Mouse (Mus musculus) CD4-positive, CD25-positive, alpha-beta regulatory T cell, adult 4 months (primary cell): ENCODE data around the gene Tyrobp. TPM values are rescaled to one million over a fixed set of nuclear protein-coding genes. Genes with fewer than 3 reads are reported as not detected.

ENCODE experiments used
- ATAC-seq: one replicate; pipeline ENCODE4 v1.8.0; 2017
- polyA plus RNA-seq, 2 experiments: library from polyadenylated mRNA; unstranded; fragments of 100-300 nt; shearing (Covaris generic); gene quantifications; one replicate each; pipeline ENCODE4 v1.2.1; 2017

Gene Tyrobp
- polyA plus RNA-seq: 1 to 10 TPM; 6.4 to 7.1 TPM

GRCm38 (mm10) chr7:30413596-30413995 is at the start of gene Tyrobp:
Tyrobp (plus strand) TSS chr7:30413760.
- no peak for ATAC-seq

GRCm38 (mm10) chr7:30367466-30367865 is 46.1 kb upstream of the Tyrobp start:
- ATAC-seq: no peak

- peak; percentile 100 for ATAC-seq
Measured at GRCm38 (mm10) chr7:30373501-30373962, 40.0 kb upstream of the Tyrobp start.

DNA sequence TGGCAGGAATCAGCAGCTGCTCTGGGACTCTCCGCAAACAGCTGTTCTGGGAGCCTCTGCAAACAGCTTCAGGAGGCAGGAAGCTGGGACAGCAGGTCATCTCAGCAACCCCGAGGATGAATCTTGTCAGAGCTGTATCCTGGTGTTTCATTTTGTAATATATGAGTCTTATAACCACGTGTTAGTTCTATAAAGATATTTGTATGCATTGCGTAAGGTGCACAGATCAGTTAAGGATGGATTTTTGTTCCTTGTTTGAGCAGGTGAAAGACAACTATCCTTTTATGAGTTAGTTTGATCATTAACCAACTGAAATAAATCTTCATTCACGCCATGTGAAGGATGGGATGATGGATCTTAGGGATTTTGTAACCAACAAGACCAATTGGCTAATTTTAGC is 33.5 kb upstream of the Tyrobp start:
- ATAC-seq: no peak

DNA sequence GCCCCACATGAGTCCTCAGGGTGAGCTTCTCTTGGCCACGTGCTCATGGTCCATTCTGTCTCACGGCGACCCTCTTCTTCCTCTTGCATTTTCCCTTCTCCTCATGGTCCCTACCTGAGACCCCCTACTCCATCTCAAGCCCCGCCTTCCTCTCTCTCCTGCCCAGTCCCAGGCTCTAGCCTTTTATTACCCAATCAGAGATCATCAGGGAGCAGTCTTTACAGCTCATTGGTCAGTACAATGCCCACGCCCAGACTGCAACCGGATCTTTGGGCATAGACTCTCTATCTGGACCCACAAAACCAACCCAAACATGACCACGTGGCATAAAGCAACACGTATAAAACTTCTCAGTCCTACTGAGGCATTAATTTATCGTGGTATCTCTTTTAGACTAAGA is 29.5 kb upstream of the Tyrobp start:
- no peak for ATAC-seq

DNA sequence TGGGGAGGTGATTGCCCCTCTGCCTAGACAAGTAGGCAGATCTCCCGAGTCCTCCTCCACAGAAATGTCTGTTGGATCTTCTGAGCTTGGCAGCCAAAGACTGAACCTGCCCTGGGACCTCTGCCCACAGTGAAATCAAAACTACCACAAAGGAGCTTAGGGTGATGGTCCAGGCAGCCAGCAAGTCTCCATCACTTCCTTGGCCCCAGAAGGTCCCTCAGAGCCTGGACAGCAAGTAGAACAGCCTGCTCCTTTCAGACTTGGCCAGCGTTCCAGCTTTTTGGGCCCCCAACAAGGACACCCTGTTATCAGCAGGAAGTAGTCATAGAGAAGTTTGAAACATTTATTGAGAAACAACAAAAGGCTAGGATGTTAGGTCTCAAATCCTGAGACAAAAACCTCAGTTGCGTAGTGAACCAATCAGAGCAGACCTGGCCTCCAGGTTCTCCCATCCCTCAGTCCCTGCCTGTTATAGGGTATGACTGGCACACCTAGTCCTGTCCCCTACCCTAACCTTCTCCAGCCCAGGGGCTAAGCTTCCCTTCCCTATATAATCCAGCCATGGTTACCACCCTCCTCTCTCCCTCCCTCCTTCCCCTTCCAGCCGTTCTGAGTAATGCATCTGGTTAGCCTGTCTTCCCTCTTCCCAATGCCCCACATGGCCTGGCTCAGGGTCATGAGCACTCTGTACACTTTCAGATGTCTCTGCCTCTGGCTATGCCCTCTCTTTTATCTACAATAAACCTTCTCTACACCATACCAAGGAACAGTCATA is 20.6 kb upstream of the Tyrobp start:
- peak; percentile 7 for ATAC-seq

DNA sequence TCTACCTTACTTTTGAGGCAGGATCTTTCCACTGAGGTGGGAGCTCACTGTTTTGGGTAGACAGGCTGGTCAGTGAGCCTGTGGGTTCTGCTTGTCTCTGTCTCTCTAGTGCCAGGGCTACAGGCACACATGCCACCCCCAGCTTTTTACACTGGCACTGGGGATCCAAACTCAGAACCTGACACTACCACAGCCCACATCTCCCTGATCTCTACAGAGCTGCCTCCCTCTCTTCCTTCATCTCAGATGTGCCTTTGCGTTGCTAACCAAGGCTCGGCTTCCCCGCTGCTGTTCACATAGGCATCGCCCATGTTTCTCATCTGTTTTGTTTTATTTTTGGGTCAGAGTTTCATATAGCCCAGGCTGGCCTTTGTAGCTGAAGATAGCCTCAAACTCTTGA is 19.9 kb upstream of the Tyrobp start:
- ATAC-seq: peak; percentile 7

DNA sequence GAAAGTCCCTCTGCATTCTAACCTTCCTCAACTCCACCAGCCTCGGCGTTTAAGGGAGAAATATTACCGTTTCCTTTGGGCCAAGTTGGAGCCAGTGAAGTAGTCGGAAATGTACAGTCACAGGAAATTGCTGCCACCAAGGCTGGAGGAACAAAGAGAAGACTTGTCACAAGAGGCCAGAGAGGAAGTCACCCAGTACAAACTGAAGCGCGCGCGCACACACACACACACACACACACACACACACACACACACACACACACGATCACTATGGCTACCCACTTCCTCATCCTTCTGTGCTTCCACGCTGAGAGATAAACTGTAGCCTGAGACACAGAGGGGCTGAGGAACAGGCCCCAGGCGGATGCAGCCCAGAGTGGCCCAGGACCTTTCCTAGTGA is 19.2 kb upstream of the Tyrobp start:
- peak; percentile 95 for ATAC-seq

DNA sequence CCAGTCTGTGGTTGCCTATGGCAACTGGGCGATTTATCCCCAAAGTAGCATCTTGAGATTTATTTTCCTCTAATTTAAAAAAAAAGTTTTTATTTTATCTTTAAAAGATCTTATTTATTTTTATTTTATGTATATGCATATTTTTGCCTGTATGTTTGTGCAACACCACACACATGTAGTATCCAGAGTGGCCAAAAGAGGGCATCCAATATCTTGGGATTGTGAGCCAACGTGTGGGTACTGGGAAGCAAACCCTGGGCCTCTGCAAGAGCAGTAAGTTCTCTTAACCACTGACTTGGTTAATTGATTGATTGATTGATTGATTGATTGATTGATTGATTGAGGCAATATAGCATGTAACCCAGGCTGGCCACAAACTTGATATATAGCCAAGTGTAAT is 18.7 kb upstream of the Tyrobp start:
- no peak for ATAC-seq

DNA sequence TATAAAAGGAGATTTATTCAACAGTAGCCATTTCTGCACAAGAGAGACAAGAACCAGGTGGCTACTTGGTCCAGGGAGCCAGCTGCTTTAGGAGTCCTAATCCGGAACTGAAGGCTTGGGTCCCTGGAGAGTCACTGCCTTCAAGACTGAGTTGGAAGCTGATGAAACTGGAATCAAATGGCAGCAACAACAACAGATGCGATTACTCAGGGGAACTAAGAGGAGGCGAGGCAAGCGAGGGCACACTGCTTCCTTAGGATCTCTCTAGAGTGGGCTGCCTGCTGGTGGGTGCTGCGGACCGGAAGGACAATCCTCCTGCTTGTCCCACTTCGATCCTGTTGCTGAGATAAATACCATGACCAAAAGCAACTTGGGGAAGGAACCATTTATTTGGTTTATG is 13.9 kb upstream of the Tyrobp start:
- no peak for ATAC-seq

- peak; percentile 69 for ATAC-seq
Measured at GRCm38 (mm10) chr7:30402343-30402742, 11.2 kb upstream of the Tyrobp start.

GRCm38 (mm10) chr7:30408639-30409038 is 4.9 kb upstream of the Tyrobp start:
- no peak for ATAC-seq

- ATAC-seq: no peak
Measured at GRCm38 (mm10) chr7:30409789-30410188, 3.8 kb upstream of the Tyrobp start.

- ATAC-seq: no peak
Measured at GRCm38 (mm10) chr7:30411023-30411422, 2.5 kb upstream of the Tyrobp start.

GRCm38 (mm10) chr7:30412735-30413147 is 819 bp upstream of the Tyrobp start:
- ATAC-seq: no peak

DNA sequence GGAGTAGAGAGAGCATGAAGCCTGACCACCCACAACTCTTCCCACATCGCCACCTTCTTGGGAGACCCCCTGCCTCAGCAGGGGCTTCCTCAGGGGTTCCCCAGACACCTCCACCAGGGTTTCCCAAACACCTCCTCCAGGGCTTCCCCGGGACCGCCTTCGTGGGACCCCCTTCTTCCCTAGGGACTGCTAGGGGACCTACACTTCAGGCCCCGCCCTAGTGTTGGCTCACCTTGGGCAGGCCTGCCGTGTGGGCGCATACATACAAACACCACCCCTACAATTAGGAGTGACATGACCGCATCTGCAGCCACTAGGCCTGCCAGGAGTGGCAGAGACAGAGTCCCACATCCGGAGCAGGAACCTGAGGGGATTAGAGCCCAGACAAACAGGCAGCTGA is 4.3 kb downstream of the Tyrobp start:
- ATAC-seq: peak; percentile 13

DNA sequence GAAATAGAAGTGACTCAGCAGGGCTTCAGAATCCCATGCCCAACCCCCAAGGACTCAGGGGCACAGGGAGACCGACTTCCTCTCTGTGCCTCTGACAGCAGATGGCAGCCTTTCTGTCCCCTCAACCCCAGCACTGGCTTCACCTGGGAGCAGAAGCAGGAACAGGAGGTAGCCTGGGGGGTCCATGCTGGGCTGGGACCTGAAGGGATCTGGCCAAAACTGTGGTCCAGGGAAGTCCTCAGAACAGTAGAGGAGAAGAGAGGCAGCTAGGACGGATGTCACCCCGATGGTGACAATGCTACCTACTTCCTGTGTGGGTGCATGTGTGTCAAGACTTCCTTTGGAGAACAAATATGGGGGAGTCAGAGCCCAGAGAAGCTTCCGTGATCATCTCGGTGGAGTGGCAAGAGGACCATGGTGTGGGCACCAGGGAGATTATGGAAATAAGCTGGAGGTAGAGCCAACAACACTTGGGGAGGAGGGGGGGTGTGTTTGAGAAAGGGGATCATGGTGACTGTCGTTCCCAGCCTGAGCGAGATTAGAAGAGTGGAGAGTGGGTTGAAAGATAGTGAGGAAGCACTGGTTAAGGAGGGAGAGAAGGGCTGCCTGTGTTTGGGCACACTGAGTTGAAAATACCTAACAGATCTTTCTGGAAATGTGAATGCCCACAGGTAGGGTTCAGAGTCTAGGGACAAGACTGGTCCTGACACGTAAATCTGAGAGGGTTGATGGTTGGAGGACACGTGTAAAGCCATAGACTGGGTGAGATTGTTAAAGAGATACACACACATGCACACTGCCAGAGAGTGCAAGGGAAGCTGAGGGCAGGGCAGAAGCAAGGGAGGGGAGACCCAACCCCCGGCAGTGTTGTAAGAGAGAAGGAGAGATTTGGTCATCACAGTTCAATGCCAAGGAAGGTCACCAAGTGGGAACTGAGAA is 6.3 kb downstream of the Tyrobp start, which contains the start of gene Hcst:
Gene Hcst, minus strand, starts transcription at position 294 of the 939 bp plus-strand sequence.
- ATAC-seq: peak; percentile 44

DNA sequence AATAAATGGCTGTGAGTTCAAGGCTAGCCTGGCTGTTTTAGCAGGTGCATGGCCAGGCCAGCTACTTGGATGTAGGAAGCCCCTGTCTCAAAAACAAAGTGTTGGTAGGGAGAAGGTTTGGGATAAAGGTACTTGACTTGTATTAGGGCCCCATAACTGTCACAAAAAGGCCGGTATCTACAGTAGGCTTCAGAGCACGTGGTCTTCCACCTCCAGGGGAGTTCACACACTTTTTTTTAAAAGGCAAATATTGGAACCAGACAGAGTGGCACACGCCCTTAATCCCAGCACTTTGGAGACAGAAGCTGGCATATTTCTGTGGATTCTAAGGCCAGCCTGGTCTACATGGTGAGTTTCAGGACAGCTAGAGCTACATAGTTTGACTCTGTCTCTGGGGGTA is 7.1 kb downstream of the Tyrobp start:
- ATAC-seq: no peak

DNA sequence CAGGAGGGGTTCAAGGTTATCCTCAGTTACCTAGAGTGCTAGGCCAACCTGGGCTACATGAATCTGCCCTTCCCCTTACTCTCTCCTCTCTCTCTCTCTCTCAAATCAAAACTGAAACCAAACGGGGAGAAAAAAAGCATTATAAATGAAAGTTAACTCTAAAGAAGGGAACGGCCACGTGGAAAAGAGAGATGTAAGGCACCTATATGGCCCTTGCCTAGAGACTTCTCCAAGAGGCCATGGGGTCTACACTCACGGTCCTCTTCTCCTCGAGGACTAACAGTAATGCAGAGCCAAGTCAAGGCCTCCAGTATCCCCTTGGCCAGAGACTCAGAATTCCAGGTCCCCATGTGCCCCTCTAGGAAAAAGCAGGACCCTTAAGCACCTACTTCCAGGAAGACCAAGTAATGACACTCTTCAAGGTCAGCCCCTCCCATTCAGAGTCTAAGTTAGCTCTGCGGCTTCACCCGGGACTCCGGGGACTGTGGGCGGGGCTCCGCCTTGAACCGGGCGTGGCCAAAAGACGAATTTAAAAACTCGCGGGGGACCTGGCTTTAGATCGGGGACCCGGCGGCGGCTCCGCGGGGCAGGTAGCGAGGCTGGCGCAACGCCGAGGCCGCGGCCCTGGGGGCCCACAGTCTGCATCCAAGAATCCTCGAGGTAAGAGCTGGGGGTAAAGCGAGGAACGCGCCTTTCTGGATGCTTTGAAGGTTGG is 7.8 kb downstream of the Tyrobp start, which contains the start of gene Nfkbid:
Gene Nfkbid, plus strand, starts transcription at position 558 of the 715 bp plus-strand sequence.
- ATAC-seq: peak; percentile 50

DNA sequence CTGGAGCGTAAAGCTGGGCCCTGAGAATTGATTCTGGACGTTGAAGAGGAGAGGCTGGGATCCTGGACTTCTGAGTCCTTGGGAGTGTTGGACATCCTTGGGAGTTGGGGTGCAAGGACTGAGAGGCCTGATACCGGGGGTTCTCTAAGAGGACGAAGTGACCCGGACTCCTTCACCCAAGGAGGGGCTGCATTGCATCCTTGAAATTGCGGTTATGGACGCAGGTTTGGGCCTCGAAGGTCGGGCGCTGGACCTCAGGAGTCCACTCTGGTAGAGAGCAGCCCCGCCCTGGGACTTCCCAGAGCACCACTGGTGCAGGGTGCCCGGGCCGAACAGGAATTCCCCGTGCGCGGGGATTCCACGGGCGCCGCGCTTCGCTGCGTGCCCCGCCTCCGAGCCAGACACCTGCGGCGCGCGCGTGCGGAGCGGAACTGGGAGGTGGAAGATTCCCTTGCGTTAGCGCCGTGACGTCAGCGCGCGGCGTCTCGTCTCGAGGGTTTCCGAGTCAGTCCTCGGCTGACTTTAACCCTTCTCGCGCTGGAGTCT is 8.4 kb downstream of the Tyrobp start:
- peak; percentile 71 for ATAC-seq

DNA sequence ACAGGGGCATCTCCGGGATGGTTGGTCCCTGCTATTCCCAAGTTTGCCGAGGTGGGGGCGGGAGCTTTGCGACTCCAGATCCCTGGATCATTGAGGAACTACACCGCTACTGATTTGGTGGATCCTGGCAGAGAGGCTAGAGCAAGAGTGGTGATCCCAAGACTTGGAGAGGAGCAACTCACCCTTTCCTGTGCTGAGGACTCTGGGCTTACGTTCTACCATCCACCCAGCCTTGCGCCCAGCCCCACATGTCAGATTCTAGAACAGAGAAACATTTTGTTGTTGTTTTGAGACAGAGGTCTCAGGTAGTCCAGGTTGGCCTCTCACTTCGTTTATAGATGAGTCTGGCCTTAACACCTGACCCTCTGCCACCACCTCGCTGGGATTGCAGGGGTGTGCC is 9.0 kb downstream of the Tyrobp start:
- peak; percentile 9 for ATAC-seq

- ATAC-seq: peak; percentile 20
Measured at GRCm38 (mm10) chr7:30423071-30423641, 9.6 kb downstream of the Tyrobp start.
